Mouse (Mus musculus): ENCODE measurements around the gene Zfp648. TPM values are rescaled to one million over a fixed set of nuclear protein-coding genes. Genes with fewer than 3 reads are reported as not detected.

The Zfp648 gene
- total RNA-seq (2021): not detected

- intact Hi-C loops (cut with DNase I): no loop called here
- DNase-seq: no peak
Measured at GRCm38 (mm10) chr1:154200955-154201722, at the start of gene Zfp648. TSS of gene Zfp648 (plus strand) at chr1:154201187.

GRCm38 (mm10) chr1:154152539-154152938, 48.4 kb upstream of the Zfp648 start:
- intact Hi-C loops (cut with DNase I): no loop called here
- DNase-seq: peak in 1 of 2 experiments; percentile 17

- DNase-seq: peak in 1 of 2 experiments; percentile 0
- intact Hi-C loops (cut with DNase I): no loop called here
Measured at GRCm38 (mm10) chr1:154153800-154154199, 47.2 kb upstream of the Zfp648 start.

GRCm38 (mm10) chr1:154156177-154157062, 44.6 kb upstream of the Zfp648 start:
- DNase-seq: peak; percentile 15 to 33
- intact Hi-C loops (cut with DNase I): no loop called here

GRCm38 (mm10) chr1:154157131-154157530, 43.9 kb upstream of the Zfp648 start:
- peak in 1 of 2 experiments; percentile 1 for DNase-seq
- intact Hi-C loops (cut with DNase I): no loop called here

GRCm38 (mm10) chr1:154167696-154168095, 33.3 kb upstream of the Zfp648 start:
- intact Hi-C loops (cut with DNase I): no loop called here
- DNase-seq: no peak

- intact Hi-C loops (cut with DNase I): no loop called here
- DNase-seq: no peak
Measured at GRCm38 (mm10) chr1:154175334-154175733, 25.7 kb upstream of the Zfp648 start.

- no peak for DNase-seq
- intact Hi-C loops (cut with DNase I): no loop called here
Measured at GRCm38 (mm10) chr1:154177781-154178180, 23.2 kb upstream of the Zfp648 start.

GRCm38 (mm10) chr1:154178541-154179155, 22.3 kb upstream of the Zfp648 start:
- DNase-seq: no peak
- intact Hi-C loops (cut with DNase I): no loop called here

- DNase-seq: peak; percentile 85 to 91
- intact Hi-C loops (cut with DNase I): loop anchor here (1.0 to 10.0 kb wide), 7 partner anchors 62 to 626 kb away; partner anchors contain the start of genes Npl and Rnasel
Measured at GRCm38 (mm10) chr1:154180952-154181351, 20.0 kb upstream of the Zfp648 start.

GRCm38 (mm10) chr1:154182396-154183076, 18.5 kb upstream of the Zfp648 start:
- DNase-seq: no peak
- intact Hi-C loops (cut with DNase I): loop anchor here (5.0 to 10.0 kb wide), 4 partner anchors 105 to 628 kb away; partner anchors contain the start of genes Npl and Rnasel

GRCm38 (mm10) chr1:154183077-154183751, 17.8 kb upstream of the Zfp648 start:
- intact Hi-C loops (cut with DNase I): loop anchor here (5.0 to 10.0 kb wide), 4 partner anchors 106 to 628 kb away; partner anchors contain the start of genes Npl and Rnasel
- DNase-seq: no peak

GRCm38 (mm10) chr1:154188229-154188628, 12.8 kb upstream of the Zfp648 start:
- no peak for DNase-seq
- intact Hi-C loops (cut with DNase I): loop anchor here (10.0 kb wide), 1 partner anchor 633 kb away; the partner anchor contains the start of gene Npl

- intact Hi-C loops (cut with DNase I): loop anchor here (10.0 kb wide), 1 partner anchor 634 kb away; the partner anchor contains the start of gene Npl
- no peak for DNase-seq
Measured at GRCm38 (mm10) chr1:154188631-154189030, 12.4 kb upstream of the Zfp648 start.

GRCm38 (mm10) chr1:154189842-154190530, 11.0 kb upstream of the Zfp648 start:
- peak; percentile 66 to 72 for DNase-seq
- intact Hi-C loops (cut with DNase I): loop anchor here (5.0 to 10.0 kb wide), 2 partner anchors 537 to 635 kb away; partner anchors contain the start of gene Npl

GRCm38 (mm10) chr1:154198896-154199295, 2.1 kb upstream of the Zfp648 start:
- no peak for DNase-seq
- intact Hi-C loops (cut with DNase I): no loop called here

- peak; percentile 17 to 26 for DNase-seq
- intact Hi-C loops (cut with DNase I): no loop called here
Measured at GRCm38 (mm10) chr1:154202580-154202979, 1.6 kb downstream of the Zfp648 start.

GRCm38 (mm10) chr1:154203386-154203785, 2.4 kb downstream of the Zfp648 start:
- intact Hi-C loops (cut with DNase I): no loop called here
- no peak for DNase-seq

All from heart, postnatal 10 days (tissue).